Mouse (Mus musculus) liver, postnatal 0 days (tissue): ENCODE data around the gene Tatdn3.

Experiments
- CTCF ChIP-seq: sonication (generic); IDR thresholded peaks from 2 replicates; pipeline ENCODE4 v1.5.1; 2016; ENCODE audit warnings: antibody characterized with exemption, low read depth
- EP300 ChIP-seq: IDR thresholded peaks from 2 replicates; pipeline ENCODE4 v1.6.1; 2016; ENCODE audit warnings: antibody characterized with exemption, low read depth, mild to moderate bottlenecking

DNA sequence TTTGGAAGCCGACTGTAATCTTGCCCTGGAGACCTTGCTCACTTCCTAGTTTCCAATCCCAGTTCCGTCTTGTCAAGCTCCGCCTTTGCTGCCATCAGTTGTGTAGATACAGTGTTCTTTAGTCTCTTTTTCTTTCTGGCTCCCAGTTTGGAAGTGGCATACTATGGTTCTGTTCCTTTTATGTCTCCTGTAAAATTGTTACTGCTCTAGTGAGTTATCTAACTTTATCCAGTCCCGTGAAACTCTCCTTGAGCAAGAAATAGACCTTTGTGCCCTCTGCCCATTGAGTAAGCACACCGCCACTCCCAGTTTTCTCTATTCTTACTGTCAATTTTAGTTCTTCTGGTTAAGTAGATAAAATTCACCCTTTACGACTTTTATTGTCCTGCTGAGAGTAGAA lies 8.9 kb upstream of the Tatdn3 start:
- TF ChIP-seq CTCF (no peak), EP300 (no peak)
